11 mouse cellular contexts compared by ENCODE assay signal in the genomic region with DNA sequence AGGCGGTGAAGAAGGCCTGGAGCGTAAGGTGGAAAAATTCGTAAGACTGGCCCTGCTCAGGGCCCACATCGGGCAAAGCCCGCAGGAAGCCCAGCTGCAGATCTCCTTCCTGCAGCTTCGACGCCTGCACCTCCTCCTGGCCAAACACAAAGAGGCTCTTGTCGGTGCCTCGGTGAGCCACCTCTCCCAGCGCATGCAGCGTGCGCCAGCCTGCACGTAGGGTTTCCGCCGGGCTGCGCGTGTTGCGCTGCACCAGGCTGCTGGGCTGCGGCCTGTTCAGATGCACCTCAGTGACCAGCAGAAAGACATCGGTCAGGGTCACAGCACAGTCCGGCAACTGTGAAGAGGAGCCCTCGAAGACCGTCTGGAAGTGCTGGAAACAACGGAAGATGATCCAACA. TPM values are rescaled to one million over a fixed set of nuclear protein-coding genes. Genes with fewer than 3 reads are reported as not detected.
DNase-seq lines count a peak whose midpoint lies in the region; ATAC-seq and TF ChIP-seq lines count a peak whose summit lies in the region.
"Had no signal": no experiment of that assay in that cellular context is flagged by ENCODE, and none has a peak within 500 bp of the region (broad histone marks: within the 10 kb centered on the region; RNA-seq: fewer than 3 reads in every experiment).

No protein-coding gene starts in this region.

- no peak for TF ChIP-seq CTCF in lung, embryonic 14.5 days (IDR thresholded peaks at IDR 0.05; ENCODE audit: low read depth)
- no peak for TF ChIP-seq CTCF in lung, postnatal 0 days (IDR thresholded peaks at IDR 0.05)

- no peak overlapping the region for H3K4me3 ChIP-seq in forebrain, embryonic 11.5 days (ENCODE audit: low read depth, low read length)
- no peak overlapping the region for H3K4me3 ChIP-seq in forebrain, embryonic 12.5 days (replicated peaks)
- H3K4me3 ChIP-seq in lung, embryonic 14.5 days (ENCODE audit: low read depth, low read length), result no peak overlapping the region
- no peak overlapping the region for H3K4me3 ChIP-seq in lung, postnatal 0 days (ENCODE audit: low read depth, low read length)
- no peak overlapping the region for H3K4me3 ChIP-seq in hindbrain, embryonic 11.5 days (ENCODE audit: low read depth, low read length)
- H3K4me3 ChIP-seq in neural tube, embryonic 12.5 days, result no peak overlapping the region

- no peaks in the 10 kb centered on the region for H3K36me3 ChIP-seq in forebrain, embryonic 11.5 days (ENCODE audit: control insufficient read depth, insufficient read depth, low read length)
- no peaks in the 10 kb centered on the region for H3K36me3 ChIP-seq in forebrain, embryonic 12.5 days (replicated peaks)
- H3K36me3 ChIP-seq in lung, embryonic 14.5 days (ENCODE audit: insufficient read depth), result no peaks in the 10 kb centered on the region
- H3K36me3 ChIP-seq in lung, postnatal 0 days (ENCODE audit: insufficient read depth, low read length), result peaks cover 4% of the 10 kb centered on the region; the same call in 1 of the 2 replicates
- H3K36me3 ChIP-seq in hindbrain, embryonic 11.5 days (ENCODE audit: control insufficient read depth, insufficient read depth, low read length), result no peaks in the 10 kb centered on the region
- no peaks in the 10 kb centered on the region for H3K36me3 ChIP-seq in neural tube, embryonic 12.5 days

- 44% methylated on average over 24 of the region's 24 CpGs for WGBS in forebrain, embryonic 11.5 days
- 54% methylated on average over 24 of the region's 24 CpGs for WGBS in forebrain, embryonic 12.5 days
- 49% methylated on average over 24 of the region's 24 CpGs for WGBS in lung, embryonic 14.5 days
- WGBS in lung, postnatal 0 days, result 50% methylated on average over 24 of the region's 24 CpGs
- 42% methylated on average over 24 of the region's 24 CpGs for WGBS in hindbrain, embryonic 11.5 days
- 54% methylated on average over 24 of the region's 24 CpGs for WGBS in neural tube, embryonic 12.5 days

- H3K4me2 ChIP-seq in forebrain, embryonic 11.5 days (ENCODE audit: low read depth, low read length, severe bottlenecking), result no peak overlapping the region
- no peak overlapping the region for H3K4me2 ChIP-seq in forebrain, embryonic 12.5 days
- peak overlapping the region; percentile 29; the same call in 1 of the 2 replicates for H3K4me2 ChIP-seq in lung, embryonic 14.5 days
- H3K4me2 ChIP-seq in lung, postnatal 0 days (replicated peaks; ENCODE audit: low read depth, low read length), result no peak overlapping the region
- no peak overlapping the region for H3K4me2 ChIP-seq in hindbrain, embryonic 11.5 days (replicated peaks; ENCODE audit: low read depth, low read length)
- 0 out of 2 replicates have a peak overlapping the region, but pooled peaks have one; percentile 17 for H3K4me2 ChIP-seq in neural tube, embryonic 12.5 days (replicated peaks)

- DNase-seq in forebrain, embryonic 11.5 days (ENCODE audit: low spot score), result peak; percentile 50
- peak; percentile 26 for DNase-seq in lung, embryonic 14.5 days
- DNase-seq in lung, postnatal 0 days (ENCODE audit: low spot score), result no peak
- peak; percentile 4 for DNase-seq in hindbrain, embryonic 11.5 days (ENCODE audit: low spot score)
- DNase-seq in frontal cortex, postnatal 10 days (ENCODE audit: low spot score in 2 of 2), result no peak
- no peak for DNase-seq in spleen, adult 18-20 months
- DNase-seq: cerebellum, adult 9-10 months; kidney, adult 18-20 months; thymus, postnatal 14 days had no signal

- H3K9me3 ChIP-seq in forebrain, embryonic 11.5 days (ENCODE audit: control insufficient read depth, low read length), result no peaks in the 10 kb centered on the region
- no peaks in the 10 kb centered on the region for H3K9me3 ChIP-seq in forebrain, embryonic 12.5 days
- H3K9me3 ChIP-seq in lung, embryonic 14.5 days (ENCODE audit: low read depth, low read length), result no peaks in the 10 kb centered on the region
- no peaks in the 10 kb centered on the region for H3K9me3 ChIP-seq in lung, postnatal 0 days (ENCODE audit: low read length)
- no peaks in the 10 kb centered on the region for H3K9me3 ChIP-seq in hindbrain, embryonic 11.5 days (ENCODE audit: control insufficient read depth, low read length)
- no peaks in the 10 kb centered on the region for H3K9me3 ChIP-seq in neural tube, embryonic 12.5 days

- no peak overlapping the region for H3K9ac ChIP-seq in forebrain, embryonic 11.5 days (ENCODE audit: low read length)
- no peak overlapping the region for H3K9ac ChIP-seq in forebrain, embryonic 12.5 days
- no peak overlapping the region for H3K9ac ChIP-seq in lung, embryonic 14.5 days
- H3K9ac ChIP-seq in lung, postnatal 0 days (replicated peaks; ENCODE audit: low read depth), result no peak overlapping the region
- no peak overlapping the region for H3K9ac ChIP-seq in hindbrain, embryonic 11.5 days (ENCODE audit: low read depth, low read length)
- H3K9ac ChIP-seq in neural tube, embryonic 12.5 days, result no peak overlapping the region

- no peaks in the 10 kb centered on the region for H3K4me1 ChIP-seq in forebrain, embryonic 11.5 days (replicated peaks; ENCODE audit: control insufficient read depth, insufficient read depth, low read length)
- H3K4me1 ChIP-seq in forebrain, embryonic 12.5 days, result no peaks in the 10 kb centered on the region
- no peaks in the 10 kb centered on the region for H3K4me1 ChIP-seq in lung, embryonic 14.5 days (ENCODE audit: insufficient read depth)
- peaks cover 5% of the 10 kb centered on the region; the same call in 1 of the 2 replicates for H3K4me1 ChIP-seq in lung, postnatal 0 days (ENCODE audit: insufficient read depth, low read depth, low read length)
- H3K4me1 ChIP-seq in hindbrain, embryonic 11.5 days (replicated peaks; ENCODE audit: control insufficient read depth, insufficient read depth, low read length), result no peaks in the 10 kb centered on the region
- 0 out of 2 replicates have a peak, but pooled peaks cover 5% of the 10 kb centered on the region for H3K4me1 ChIP-seq in neural tube, embryonic 12.5 days

- peaks cover 6% of the 10 kb centered on the region; the same call in 1 of the 2 replicates for H3K27me3 ChIP-seq in forebrain, embryonic 11.5 days (ENCODE audit: control insufficient read depth, insufficient read depth, low read length)
- H3K27me3 ChIP-seq in forebrain, embryonic 12.5 days, result peaks cover 30% of the 10 kb centered on the region
- H3K27me3 ChIP-seq in lung, embryonic 14.5 days (ENCODE audit: insufficient read depth, low read length), result peaks cover 16% of the 10 kb centered on the region
- no peaks in the 10 kb centered on the region for H3K27me3 ChIP-seq in lung, postnatal 0 days (replicated peaks; ENCODE audit: insufficient read depth, low read length)
- peaks cover 4% of the 10 kb centered on the region for H3K27me3 ChIP-seq in hindbrain, embryonic 11.5 days (ENCODE audit: control insufficient read depth, insufficient read depth, low read length)
- H3K27me3 ChIP-seq in neural tube, embryonic 12.5 days (replicated peaks), result peaks cover 24% of the 10 kb centered on the region

- ATAC-seq in forebrain, embryonic 11.5 days (replicated peaks; ENCODE audit: low FRiP score), result no peak
- no peak for ATAC-seq in forebrain, embryonic 12.5 days (ENCODE audit: low FRiP score)
- no peak for ATAC-seq in lung, embryonic 14.5 days (ENCODE audit: insufficient read depth)
- ATAC-seq in lung, postnatal 0 days, result no peak
- no peak for ATAC-seq in hindbrain, embryonic 11.5 days (ENCODE audit: low FRiP score)
- ATAC-seq in neural tube, embryonic 12.5 days (ENCODE audit: low FRiP score, low read depth), result no peak

- no peak for TF ChIP-seq EP300 in lung, postnatal 0 days (IDR thresholded peaks at IDR 0.05)

- H3K27ac ChIP-seq in forebrain, embryonic 11.5 days (ENCODE audit: low read depth, low read length), result no peak overlapping the region
- no peak overlapping the region for H3K27ac ChIP-seq in forebrain, embryonic 12.5 days
- H3K27ac ChIP-seq in lung, embryonic 14.5 days (ENCODE audit: low read depth), result no peak overlapping the region
- H3K27ac ChIP-seq in lung, postnatal 0 days (ENCODE audit: low read length), result no peak overlapping the region
- no peak overlapping the region for H3K27ac ChIP-seq in hindbrain, embryonic 11.5 days (ENCODE audit: low read depth, low read length)
- no peak overlapping the region for H3K27ac ChIP-seq in neural tube, embryonic 12.5 days

RNA-seq across cellular contexts. Expression of a gene that starts 28.7 kb away (rescaled TPM):
- 2.0 TPM in 2 replicates for polyA plus RNA-seq in forebrain, embryonic 11.5 days (2014; fragmentation: Nextera tagmentation; extraction: Ambion mirVana)
- polyA plus RNA-seq in forebrain, embryonic 12.5 days (2016; fragmentation: Nextera tagmentation; extraction: Ambion mirVana), result 1.8 and 2.0 TPM in 2 replicates
- polyA plus RNA-seq in lung, embryonic 14.5 days (2014; fragmentation: Nextera tagmentation; extraction: Ambion mirVana), result 4.6 and 4.7 TPM in 2 replicates
- 12.7 and 14.4 TPM in 2 replicates for polyA plus RNA-seq in lung, postnatal 0 days (2015; fragmentation: Nextera tagmentation; extraction: Ambion mirVana)
- polyA plus RNA-seq in hindbrain, embryonic 11.5 days (2014; fragmentation: Nextera tagmentation; extraction: Ambion mirVana), result 1.8 and 2.4 TPM in 2 replicates
- 3.3 and 3.5 TPM in 2 replicates for polyA plus RNA-seq in neural tube, embryonic 12.5 days (2016; fragmentation: Nextera tagmentation; extraction: Ambion mirVana)

RNA-seq across cellular contexts. Expression of a gene that starts 49.0 kb away (rescaled TPM):
- polyA plus RNA-seq in forebrain, embryonic 11.5 days (2014; fragmentation: Nextera tagmentation; extraction: Ambion mirVana), result 6.8 and 8.6 TPM in 2 replicates
- polyA plus RNA-seq in forebrain, embryonic 12.5 days (2016; fragmentation: Nextera tagmentation; extraction: Ambion mirVana), result 9.3 and 9.4 TPM in 2 replicates
- polyA plus RNA-seq in lung, embryonic 14.5 days (2014; fragmentation: Nextera tagmentation; extraction: Ambion mirVana), result 4.8 and 8.7 TPM in 2 replicates
- polyA plus RNA-seq in lung, postnatal 0 days (2015; fragmentation: Nextera tagmentation; extraction: Ambion mirVana), result 6.9 and 8.7 TPM in 2 replicates
- 18.2 and 18.9 TPM in 2 replicates for polyA plus RNA-seq in hindbrain, embryonic 11.5 days (2014; fragmentation: Nextera tagmentation; extraction: Ambion mirVana)
- polyA plus RNA-seq in neural tube, embryonic 12.5 days (2016; fragmentation: Nextera tagmentation; extraction: Ambion mirVana), result 14.3 and 15.4 TPM in 2 replicates

Comparison
In these comparisons a context has a peak if more than half of its experiments do, and no peak if none do; other contexts are left out.
1. DNase-seq: peak in forebrain, embryonic 11.5 days (single experiment), lung, embryonic 14.5 days (single experiment) and hindbrain, embryonic 11.5 days (single experiment); none in lung, postnatal 0 days (single experiment), frontal cortex, postnatal 10 days (0 of 2) and spleen, adult 18-20 months (0 of 2).
2. H3K4me2 ChIP-seq: peak in lung, embryonic 14.5 days (single experiment) and neural tube, embryonic 12.5 days (single experiment); none in forebrain, embryonic 11.5 days (single experiment), forebrain, embryonic 12.5 days (single experiment), lung, postnatal 0 days (single experiment) and hindbrain, embryonic 11.5 days (single experiment).